Mouse (Mus musculus) CH12.LX (cell line): ENCODE results near the gene Plxna2.

ENCODE experiments used
- CHD2 ChIP-seq: IDR thresholded peaks from 2 replicates; pipeline ENCODE4 v1.6.1; 2011; ENCODE audit warnings: low read length, improper control_type of control experiment
- MAFK ChIP-seq: IDR thresholded peaks from 2 replicates; pipeline ENCODE4 v1.6.1; 2011; ENCODE audit warnings: low read length, improper control_type of control experiment; ENCODE audit not compliant: insufficient replicate concordance
- MAZ ChIP-seq: IDR thresholded peaks from 2 replicates; pipeline ENCODE4 v1.6.1; 2012; ENCODE audit warnings: low read depth, mild to moderate bottlenecking, inconsistent platforms, low read length, improper control_type of control experiment, moderate library complexity
- UBTF ChIP-seq: IDR thresholded peaks from 2 replicates; pipeline ENCODE4 v1.6.1; 2012; ENCODE audit warnings: low read depth, mild to moderate bottlenecking, inconsistent platforms, low read length, improper control_type of control experiment, moderate library complexity

- TF ChIP-seq UBTF (no peak), MAZ (no peak), MAFK (no peak), CHD2 (no peak)
Measured at GRCm38 (mm10) chr1:194774754-194775153, 156.7 kb downstream of the Plxna2 start.
